Mouse (Mus musculus): ENCODE measurements at regions not wholly inside any gene's neighbourhood (a gene's known extent, or its start where the extent isn't known, plus 50 kb on each side); places are given as distances from the start of the nearest gene placed in this dataset.
"Not testable (repeated sequence)": the region's sequence is repeated elsewhere in the genome, so short reads cannot be mapped to it uniquely, and the experiment has no call there.

DNA sequence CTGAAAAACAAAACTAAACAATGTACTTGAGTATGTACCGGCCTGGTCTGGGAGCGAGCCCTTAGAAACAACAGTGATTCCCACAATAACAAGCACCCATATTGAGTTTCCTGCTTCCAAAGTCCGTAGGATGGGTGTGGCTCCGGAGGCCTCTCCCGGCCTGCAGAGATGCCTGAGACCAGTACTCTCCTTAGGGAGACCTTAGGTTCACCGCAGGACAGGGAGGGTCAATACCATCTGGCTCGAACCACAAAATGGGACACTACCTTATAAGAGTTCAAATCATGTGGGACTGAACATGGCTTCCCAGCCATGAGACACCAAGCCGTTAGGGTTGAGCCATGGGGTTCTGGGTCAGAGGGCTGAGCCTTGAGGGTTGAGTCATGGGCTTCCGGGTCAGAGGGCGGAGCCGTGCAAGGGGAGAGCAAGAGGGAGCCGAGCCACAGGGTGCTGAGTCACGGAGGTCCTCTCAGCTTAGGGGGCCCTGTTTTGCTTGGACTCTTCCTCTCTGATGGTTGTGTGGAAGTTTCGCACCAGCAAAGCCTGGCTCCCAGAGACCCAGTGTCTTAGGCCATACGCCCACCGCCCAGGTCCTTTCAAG is 201.8 kb downstream of the Tcp10c start:
- not testable (repeated sequence) for TF ChIP-seq CTCF (IDR thresholded peaks at IDR 0.05; ENCODE audit: low read depth, low read length); POLR2A (IDR thresholded peaks at IDR 0.05; ENCODE audit: extremely low read depth, insufficient read depth, low read length)
